Mouse (Mus musculus) testis, postnatal 14 days (tissue): ENCODE data around the gene Cacna1c.

ENCODE experiments used
- DNase-seq: peaks from one replicate; pipeline ENCODE4 v3.0.0; 2021; ENCODE audit warnings: low spot score

The Cacna1c gene

GRCm38 (mm10) chr6:119196382-119197305 is at the start of gene Cacna1c:
Cacna1c (minus strand) TSS chr6:119196418.
- no peak for DNase-seq

GRCm38 (mm10) chr6:119240871-119241705 is 44.9 kb upstream of the Cacna1c start:
- DNase-seq, result no peak

DNA sequence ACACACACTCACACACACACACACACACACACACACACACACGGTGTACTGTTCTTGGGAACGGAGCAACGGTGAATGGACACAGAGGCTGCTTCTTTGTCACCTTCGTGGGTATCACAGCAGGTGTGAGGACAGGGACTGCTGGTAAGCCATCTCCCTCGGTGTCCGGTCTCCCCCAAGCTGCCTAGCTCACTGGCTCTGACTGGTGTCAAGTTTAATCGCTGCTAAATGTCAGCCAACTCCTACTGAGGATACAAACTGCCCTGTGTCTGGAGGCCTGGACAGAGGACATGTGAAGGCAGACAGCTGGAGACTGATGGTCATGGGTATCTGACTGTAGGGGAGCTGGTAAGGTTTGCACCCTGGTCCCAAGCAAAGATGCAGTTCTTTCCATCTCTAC is 44.0 kb upstream of the Cacna1c start:
- no peak for DNase-seq

GRCm38 (mm10) chr6:119239341-119240005 is 43.3 kb upstream of the Cacna1c start:
- no peak for DNase-seq

DNA sequence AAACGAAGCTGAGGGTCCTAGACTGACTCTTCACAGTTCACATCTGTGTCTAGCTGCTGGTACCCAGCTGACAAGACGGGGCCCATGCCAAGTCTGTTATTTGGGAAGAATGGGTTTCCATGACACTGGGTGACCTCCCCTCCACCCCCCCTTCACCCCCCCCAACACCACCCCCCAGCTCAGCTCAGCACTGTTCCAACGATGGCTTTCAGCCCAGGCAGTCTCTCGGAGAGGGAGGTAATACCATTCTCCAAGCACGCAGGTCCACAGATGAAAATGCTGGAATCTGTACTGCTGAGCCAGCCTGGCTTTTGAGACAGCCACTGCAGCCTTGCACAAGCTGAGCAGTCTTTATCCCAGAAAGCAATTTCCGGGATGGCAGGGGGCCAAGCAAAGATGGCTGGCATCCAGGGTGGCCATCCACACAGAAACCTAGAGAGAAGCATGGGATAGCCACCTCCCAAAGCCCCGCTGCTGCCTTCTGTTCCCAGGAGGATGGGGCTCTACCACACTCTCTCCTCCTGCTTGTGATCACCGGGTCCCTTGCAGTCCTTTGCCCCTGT is 41.3 kb upstream of the Cacna1c start:
- DNase-seq, result no peak

- DNase-seq, result no peak
These were observed 40.0 kb upstream of the Cacna1c start, which contains the start of gene Cacna2d4 for GRCm38 (mm10) chr6:119236241-119236640. Cacna2d4 (plus strand) TSS chr6:119236526.

- no peak for DNase-seq
These were observed 39.2 kb upstream of the Cacna1c start for GRCm38 (mm10) chr6:119235441-119235840.

- DNase-seq, result no peak
These were observed 36.8 kb upstream of the Cacna1c start for GRCm38 (mm10) chr6:119233066-119233465.

GRCm38 (mm10) chr6:119228861-119229603 is 32.8 kb upstream of the Cacna1c start:
- DNase-seq, result no peak

DNA sequence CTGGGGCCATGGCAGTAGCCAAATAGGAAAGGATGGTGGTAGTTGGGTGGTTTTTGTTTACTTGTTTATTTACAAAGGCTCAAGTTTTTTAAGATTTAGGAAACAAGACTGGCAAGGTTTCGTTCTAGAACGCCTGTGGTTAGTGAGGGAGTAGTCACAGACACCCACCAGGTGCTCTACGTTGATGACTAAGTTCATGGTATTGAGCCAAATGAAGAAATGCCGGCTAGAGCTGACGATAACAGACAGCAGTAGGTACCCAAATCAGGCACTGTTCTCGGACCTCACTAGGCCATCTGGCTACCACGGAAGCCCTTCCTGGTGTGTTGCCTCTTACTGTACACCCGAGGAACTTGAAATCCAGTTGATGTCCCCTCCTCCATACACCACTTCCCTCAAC is 30.8 kb upstream of the Cacna1c start:
- DNase-seq, result no peak

- DNase-seq, result no peak
These were observed 29.5 kb upstream of the Cacna1c start for GRCm38 (mm10) chr6:119225731-119226130.

DNA sequence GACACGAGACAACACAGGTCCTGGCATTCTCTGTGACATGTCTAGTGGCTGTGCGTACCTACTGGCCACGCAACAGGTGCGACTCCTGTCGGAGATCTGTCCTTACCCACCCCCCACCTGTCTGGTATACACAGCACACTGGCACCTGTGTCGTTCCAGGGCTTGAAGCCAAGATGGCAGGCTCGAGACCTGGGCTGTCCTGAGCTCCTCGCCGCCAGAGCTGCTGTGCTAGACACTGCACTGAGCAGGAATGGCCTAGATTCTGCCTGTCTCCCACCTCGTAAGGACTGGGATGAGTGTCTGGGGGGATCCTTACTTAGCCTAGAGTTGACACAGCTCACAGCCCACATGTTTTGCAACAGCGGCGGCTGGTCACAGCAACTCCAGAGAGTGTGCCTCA is 29.0 kb upstream of the Cacna1c start:
- no peak for DNase-seq

- DNase-seq, result no peak
These were observed 28.4 kb upstream of the Cacna1c start for GRCm38 (mm10) chr6:119224451-119225195.

GRCm38 (mm10) chr6:119220297-119220696 is 24.1 kb upstream of the Cacna1c start:
- DNase-seq, result no peak

DNA sequence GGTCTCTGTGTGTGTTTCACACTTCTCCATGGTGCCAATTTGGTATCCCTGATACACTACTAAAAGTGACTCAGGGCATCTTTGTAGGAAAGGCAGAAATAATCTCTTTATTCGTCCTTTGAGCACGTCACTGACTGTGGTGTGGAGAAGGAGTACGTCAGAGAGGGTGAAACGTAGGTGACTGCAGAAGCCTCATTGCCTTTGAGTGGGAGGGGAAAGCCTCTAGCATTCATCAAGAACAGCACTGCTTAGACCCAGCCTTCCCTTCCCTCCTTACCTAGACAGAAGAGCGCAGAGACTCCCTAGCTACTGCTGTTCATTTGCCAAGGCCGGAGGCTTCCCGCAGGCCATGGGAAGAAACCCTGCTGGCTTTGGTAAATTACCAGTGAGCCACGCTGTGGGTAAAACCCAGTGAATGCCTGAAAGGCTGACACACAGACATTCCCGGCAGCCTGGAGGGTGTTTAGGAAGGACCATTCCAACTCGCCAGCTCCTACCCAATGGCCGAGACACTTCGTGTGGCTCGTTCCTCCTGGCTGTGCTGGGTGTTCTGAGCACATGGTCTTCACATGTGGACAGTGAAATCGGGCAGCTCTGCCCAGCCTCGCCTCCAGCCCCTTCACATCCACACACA is 23.1 kb upstream of the Cacna1c start:
- no peak for DNase-seq

GRCm38 (mm10) chr6:119218591-119218990 is 22.4 kb upstream of the Cacna1c start:
- no peak for DNase-seq

- no peak for DNase-seq
These were observed 21.4 kb upstream of the Cacna1c start for GRCm38 (mm10) chr6:119217661-119218060.

DNA sequence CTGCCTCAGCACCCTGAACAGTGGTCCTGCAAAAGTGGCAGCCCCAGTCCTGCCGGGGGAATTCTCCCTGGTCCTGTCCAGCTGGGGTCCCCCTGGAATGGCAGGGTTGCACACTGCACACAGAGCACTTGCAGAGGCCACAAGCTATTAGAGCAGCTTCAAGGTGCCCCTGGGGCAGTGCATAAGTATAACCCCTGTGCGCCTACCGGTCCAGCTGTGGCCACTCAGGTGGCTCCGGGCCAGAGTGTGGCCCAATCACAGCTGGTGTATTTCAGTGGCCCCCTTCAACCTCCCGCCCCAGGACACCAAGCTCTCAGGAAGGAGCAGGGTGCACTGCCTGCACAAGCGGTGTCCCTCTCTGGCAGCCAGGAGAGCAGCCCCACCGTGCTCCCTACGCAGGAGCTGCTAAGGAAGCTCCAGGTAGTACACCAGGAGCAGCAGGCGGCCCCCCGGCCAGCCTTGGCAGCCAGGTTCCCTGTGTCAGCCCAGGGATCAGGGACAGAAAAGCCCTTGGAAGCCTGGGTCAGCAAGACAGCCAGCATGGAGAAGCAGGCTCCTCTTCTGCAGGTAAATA is 18.9 kb upstream of the Cacna1c start:
- no peak for DNase-seq

GRCm38 (mm10) chr6:119214190-119214589 is 18.0 kb upstream of the Cacna1c start:
- no peak for DNase-seq

DNA sequence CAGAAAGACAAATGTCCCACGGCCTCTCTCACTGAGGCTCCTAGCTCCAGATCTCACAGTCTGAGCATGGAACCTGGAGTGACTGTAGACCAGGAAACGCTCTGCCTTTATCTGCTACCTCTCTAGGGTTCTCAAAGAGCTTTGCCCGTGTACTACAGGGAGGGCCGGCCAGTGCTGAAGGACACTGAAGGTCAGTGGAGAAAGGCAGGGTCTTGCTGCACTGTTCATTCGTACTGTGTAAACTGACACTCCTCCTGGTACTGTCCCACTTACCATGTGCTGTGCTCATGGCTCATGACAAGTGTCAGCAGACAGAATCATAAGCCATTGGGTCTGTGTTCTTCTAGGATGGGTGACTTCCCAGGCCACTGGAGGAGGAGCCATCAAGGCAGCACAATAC is 17.2 kb upstream of the Cacna1c start:
- DNase-seq, result no peak
